13 mouse cellular contexts compared by ENCODE assay signal in genomic region chr15:83915376-83915775, GRCm38 (mm10).
"Had no signal": no experiment of that assay in that cellular context is flagged by ENCODE, and none has a peak within 500 bp of the region (broad histone marks: within the 10 kb centered on the region; RNA-seq: fewer than 3 reads in every experiment).

No protein-coding gene starts in this region.

- DNase-seq: gastrocnemius, postnatal 10 days; gastrocnemius, postnatal 36 days; heart, adult 18-20 months; heart, postnatal 14 days; heart, postnatal 36 days; kidney, adult 11 months; kidney, adult 2 months; kidney, adult 9 months; kidney, postnatal 14 days; kidney, postnatal 36 days; layer of hippocampus, adult 9-11 months; layer of hippocampus, postnatal 36 days; left cerebral cortex, postnatal 4 days had no signal
